Mouse (Mus musculus) induced T-regulatory cell, adult 2 months (primary cell): ENCODE data around the gene Tcirg1.

Experiments
- DNase-seq: peaks from one replicate; pipeline ENCODE4 v3.0.0-alpha.2; 2012; ENCODE audit warnings: low read depth

Gene Tcirg1

DNA sequence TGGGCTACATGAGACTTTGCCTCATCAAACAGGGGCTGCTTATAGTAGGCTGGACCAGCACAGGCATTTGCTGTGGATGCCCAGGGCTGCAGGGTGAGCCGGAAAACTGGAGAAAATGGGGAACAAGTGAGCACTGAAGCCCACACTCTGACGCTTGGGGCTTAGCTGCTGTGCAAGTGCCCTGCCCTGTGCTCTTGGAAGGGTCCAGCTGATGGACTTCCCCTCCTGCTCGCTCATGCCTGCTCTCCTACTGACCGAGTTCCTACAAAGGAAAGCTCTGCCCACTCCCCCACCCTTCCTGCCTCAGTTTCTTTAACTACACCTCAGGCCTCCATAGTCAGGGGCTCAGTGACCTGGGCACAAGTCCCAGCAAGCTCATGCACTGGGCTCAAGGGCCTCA is 21.1 kb upstream of the Tcirg1 start:
- no peak for DNase-seq

DNA sequence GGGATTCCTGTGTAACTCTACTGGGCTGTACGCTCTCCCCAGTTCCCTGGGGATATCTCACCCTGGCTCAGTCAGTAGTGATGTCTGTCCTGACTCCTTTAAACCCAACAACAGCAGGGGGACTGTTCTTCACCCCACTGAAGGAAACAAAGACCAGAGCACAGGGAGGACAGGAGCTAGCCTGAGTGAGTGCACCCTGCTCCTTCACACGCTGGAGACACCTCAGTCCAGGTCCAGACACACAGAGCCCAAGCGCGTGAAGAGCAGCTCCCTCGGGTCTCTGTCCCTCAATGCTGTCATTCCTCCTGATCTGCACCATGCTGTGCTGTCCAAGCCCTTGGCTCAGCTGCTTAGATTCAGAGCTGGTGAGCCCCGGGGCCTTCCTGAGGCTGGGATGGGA is 19.8 kb upstream of the Tcirg1 start:
- DNase-seq: no peak

DNA sequence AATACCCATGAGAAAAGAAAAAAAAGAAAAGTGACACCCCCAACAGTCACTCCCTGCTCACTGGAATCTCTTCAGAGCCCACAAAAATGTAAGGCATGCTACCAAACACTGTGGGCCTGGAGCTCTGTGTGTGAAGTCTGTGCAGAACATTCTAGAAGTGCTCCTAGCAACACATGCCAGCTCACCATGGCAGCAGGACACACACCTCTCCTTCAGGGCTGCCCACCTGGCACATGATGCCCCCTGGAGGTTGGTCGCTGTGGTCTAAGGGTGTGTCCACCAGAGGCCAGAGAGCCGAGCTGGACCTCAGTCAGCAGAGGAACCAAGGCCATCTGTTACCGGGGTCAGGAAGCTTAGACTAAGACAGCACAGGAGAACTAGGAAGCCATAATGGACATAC is 19.3 kb upstream of the Tcirg1 start:
- DNase-seq: no peak

DNA sequence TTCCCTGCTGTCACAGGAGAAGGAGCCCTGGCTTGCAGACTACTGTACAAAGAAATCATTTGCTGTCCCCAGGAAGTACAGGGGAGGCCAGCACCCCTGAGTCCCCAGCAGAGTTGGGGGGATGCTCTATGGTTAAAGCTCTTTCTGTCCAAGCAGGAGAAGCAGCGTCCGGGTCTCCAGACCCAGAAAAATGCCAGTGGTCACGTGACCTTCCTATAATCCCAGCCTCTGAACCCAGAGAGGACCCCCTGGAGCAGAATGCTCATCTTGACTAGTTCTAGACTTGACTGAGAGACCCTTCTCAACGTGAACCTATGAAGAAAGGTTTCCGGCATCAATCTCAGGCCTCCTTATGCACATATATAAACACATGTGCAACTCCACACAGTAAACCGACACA is 18.9 kb upstream of the Tcirg1 start:
- no peak for DNase-seq

DNA sequence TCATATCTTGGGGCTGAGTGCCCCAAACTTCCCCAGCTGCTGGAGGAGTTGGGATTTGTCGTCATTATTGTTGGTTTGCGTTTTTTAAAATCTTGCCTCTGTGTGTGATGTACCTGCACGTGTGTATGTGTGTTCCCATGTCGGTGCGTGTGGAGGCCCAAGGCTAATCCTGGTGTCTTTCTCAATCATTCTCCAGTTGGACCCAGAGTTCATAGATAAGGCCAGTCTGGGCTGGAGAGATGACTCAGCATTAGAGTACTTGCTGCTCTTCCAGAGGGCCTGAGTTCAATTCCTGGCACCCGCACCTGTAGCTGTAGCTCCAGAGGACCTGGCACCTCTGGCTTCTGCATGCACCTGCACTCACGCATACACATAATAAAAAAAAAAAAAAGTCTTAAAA is 17.9 kb upstream of the Tcirg1 start:
- no peak for DNase-seq

DNA sequence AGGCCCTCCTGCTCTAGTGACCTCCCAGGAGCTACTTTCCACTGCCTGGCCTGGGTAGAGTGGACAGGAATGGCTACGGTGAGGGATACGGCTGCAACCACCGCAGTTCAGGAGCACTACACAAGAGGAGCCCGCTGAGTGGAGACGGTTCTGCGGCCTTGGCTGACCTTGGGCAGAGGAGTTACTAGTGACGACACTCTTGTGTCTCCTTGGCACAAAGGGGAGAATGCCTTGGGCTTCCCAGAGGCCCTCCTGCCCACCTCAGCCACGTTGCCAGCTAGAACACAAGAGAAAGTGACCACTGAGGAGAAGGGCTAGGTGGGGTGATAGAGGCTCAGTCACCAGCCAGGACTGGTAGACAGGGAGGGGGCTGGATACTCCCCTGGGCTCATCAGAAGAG is 17.3 kb upstream of the Tcirg1 start:
- DNase-seq: no peak

DNA sequence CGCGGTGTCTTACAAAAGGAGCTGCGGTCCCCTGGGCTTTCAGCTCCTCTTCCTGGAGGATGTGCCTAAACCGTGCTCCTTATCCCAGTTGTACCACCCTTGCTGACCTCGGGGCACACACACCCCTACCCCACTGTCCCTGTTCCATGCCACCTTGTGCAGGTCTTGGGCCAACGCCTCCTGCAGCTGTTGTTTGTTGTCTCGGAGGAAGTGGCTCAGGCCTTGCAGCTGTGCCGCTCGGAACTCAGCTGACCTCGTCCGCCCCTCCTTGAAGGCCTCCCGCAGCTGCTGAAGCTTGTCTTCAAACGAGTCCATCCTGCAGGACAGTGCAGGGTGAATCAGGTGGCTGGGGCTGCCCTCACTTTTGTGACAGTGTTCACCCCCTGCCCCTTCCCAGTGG is 16.7 kb upstream of the Tcirg1 start:
- no peak for DNase-seq

DNA sequence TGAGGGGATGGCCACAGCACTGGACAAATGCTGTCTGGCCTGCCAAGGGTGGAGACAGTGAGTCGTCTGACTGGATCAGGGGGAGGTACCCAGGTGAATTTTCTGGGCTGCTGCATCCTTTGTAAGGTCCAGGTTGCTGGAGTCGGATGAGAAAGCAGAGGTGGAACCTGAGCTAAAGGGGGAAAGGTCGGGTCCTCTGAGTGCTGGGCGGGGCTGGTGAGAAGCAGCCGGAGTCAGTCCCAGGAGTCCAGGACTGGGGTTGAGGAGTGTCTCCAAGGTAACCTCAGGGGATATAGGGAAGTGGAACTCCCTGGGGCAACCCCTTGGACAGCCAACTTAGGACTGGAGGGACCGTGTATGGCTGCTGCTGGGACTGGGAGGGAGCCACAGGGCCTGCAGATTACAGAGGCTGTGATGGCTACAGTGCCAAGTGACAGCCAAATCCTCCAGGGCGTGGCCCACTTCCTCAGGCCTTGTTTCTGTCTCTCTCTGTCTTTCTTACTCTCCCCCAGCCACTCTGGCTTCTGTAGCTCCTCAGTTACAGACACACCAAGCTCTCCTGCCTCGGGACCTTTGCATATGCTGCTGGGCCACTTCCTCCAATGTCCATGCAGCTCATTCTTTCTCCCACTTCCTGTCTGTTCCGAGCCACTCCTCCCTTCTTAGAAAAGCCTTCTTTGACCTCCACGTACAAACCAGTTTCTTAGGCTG is 15.9 kb upstream of the Tcirg1 start:
- no peak for DNase-seq

DNA sequence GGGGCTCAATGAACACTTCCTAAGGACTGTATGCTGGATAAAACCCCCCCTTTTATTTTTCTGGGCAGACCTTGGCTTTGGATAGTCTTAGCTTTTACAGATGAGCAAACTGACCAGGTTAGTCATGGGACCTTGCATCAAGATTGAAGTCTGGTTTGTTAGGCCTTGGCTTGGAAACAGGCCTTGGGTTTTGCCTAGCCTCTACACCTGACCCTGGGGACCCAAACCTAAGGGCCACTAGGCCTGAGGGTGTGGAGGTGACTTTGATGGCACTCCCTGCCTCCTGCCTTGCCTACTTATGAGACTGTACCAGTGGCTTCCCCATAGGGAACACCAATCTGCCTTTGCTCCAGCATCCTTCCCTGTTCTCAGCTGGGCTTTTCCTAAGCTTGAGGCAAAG is 13.0 kb upstream of the Tcirg1 start:
- DNase-seq: no peak

DNA sequence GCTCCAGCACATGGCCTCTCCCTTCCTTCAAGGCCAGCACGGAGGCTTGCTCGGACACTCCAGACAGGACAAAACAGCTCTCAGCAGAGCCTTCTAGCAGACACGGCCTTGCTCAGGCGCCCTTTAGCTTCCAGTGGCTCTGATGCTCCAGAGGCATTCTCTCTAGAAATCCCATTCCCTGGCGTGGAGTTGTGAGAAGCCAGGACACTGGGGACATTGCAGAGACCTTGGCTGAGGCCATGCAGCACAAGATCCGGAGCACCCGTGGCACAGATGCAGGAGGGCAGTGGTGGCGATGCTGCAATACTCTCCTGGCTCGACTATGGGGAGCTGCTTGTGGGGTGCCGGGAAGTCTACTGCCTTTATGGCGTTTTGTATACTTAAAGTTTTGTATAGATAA is 9.8 kb upstream of the Tcirg1 start:
- no peak for DNase-seq

DNA sequence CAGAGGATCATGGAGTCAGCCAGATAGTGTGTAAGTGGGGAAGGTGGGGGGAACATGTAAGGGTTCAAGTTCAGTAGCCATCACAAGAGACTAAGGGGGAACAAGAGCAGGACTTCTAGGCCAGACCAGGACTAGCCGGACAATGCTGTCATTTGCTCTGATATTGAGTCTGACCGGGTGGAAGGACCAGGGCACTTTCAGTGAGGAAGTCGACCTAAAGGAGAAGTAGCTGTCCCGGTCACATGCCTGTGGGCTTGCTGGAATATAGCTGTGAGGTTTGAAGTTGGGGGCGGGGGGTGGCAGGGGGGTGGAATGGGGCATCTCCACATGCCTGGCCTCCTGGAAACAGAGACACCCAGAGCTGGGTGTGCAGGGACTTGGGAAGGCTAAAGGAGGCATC is 7.6 kb upstream of the Tcirg1 start:
- DNase-seq: no peak

DNA sequence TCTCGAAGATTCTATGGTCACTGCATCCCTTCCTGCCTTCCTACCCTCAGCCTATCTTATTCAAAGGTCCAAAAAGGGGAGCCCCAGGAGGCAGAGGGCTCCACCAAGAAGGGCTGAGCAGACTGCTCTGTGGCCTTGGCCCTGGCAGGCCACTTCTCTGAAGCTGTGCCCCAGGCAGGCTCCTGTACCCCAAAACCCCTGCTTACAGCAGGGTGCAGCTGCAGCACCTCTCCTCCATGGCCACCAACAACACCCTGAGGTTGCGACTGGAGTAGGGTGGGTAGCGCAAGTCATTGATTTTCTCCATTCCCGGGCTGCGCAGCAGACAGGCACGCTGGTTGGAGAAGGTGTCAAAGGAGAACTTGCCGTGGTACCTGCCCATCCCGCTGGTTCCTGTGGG is 6.8 kb upstream of the Tcirg1 start:
- no peak for DNase-seq

DNA sequence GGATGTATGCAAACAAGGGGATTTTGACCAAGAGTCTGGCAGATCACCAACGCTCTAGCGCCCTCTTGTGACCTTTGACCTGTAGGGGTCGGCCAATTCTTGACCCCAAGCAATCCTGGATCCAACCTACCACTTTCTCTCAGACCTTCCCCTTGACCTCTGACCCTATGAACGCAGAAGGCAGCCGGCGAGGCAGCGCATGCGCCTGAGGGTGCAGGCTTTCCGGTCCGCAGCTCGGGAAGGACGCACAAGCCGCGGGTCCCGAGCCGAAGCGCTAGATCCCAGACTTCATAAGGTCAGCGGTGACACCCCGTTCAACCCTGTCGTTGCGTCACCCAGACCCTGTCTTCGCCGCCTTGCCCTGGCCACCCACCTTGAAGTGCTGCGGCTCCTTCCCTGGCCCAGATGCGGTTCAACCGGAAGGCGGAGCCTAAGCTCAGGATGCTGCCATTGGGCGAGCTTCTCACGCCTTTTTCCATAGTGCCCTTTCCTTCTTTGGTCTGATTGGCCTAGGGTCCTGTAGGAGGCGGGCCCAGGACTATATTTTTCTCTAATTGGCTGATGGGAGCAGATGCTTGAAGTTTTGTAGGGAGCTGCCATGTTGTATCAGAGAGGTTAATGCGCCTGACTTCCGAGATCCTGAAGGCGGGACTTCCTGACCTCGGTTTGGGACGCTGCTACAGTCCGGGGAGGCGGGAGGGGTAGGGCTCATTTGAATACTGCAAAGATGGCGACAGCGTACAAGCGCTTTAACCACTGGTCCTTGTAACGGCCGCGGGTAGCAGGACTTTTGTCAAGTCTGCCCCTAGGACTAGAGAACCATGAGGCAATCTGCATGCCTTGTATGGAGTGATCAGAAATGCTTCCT is 5.6 kb upstream of the Tcirg1 start, which contains the start of gene Ndufs8:
TSS of gene Ndufs8 (minus strand) at position 438 of the 868 bp plus-strand sequence.
- peak; percentile 98 for DNase-seq

DNA sequence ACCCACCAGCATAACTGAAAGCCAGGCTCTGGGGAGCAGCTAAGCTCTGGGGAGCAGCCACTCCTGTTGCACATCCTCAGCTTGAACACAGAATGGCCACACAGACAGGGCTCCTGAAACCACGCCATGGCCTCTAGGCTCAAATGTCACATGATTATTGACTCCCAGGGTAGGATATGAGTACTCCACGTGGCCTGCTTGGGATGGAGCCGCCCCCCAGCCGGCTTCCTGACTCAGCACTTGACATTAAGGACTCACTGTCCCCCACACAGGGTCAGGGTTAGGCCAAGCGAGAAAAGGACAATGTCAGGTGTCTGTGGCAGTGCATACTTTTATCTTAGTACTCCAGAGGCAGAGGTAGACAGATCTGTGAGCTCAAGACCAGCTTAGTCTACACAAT is 3.3 kb upstream of the Tcirg1 start:
- no peak for DNase-seq

DNA sequence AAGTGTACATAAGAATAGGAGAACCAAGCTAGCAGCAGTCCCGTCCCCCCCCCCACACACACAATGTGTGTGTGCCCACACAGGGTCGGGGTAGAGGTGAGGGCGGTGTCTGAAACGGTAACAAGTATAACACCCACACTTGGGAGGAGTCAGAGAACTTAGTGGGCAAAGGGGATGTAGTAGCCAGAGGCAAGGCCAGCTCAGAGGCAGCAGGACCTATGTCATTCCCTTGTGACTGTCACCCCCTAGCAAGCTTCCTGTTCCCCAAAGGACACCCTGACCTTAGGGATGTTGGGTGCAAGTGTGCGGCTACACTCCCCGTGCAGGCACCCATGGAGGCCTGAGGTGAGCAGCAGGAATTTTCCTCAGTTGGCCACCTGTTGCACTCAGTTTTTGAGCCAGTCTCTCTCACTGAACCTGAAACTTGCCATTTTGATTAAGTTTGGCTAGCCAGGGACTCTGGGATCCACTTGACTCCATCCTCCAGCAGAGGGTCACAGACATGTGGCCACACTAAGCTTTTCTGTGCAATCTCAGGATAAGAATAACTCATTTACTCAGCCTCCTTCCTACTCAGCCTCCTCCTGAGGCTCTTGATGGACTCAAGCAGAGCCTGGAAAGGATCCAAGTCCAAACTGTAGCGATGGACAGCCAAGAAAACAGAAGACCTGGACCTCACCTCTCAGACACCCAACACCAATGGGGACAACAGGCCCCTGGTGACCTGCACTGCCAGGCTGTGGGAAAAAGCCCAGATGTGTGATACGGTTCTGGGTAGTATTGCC is 1.1 kb upstream of the Tcirg1 start:
- peak; percentile 12 for DNase-seq

DNA sequence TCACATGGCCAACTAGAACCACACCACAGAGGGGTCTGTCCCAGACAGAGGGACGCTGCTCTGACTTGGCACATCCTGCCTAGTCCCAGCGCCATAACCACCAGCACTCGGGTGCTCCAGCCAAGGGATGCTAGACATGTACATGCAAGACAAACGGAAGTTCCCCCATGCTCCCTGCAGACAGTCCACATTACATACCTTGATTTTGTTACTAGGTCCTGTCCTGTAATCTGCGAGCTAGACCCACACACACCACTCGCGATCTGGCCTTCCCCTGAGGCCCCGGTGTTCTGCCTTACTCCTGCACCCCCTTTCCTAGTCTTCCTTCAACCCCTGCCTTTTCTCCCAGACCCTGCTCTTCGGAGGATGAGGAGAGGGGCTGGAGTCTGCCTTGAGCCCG is 607 bp downstream of the Tcirg1 start:
- peak; percentile 58 for DNase-seq

DNA sequence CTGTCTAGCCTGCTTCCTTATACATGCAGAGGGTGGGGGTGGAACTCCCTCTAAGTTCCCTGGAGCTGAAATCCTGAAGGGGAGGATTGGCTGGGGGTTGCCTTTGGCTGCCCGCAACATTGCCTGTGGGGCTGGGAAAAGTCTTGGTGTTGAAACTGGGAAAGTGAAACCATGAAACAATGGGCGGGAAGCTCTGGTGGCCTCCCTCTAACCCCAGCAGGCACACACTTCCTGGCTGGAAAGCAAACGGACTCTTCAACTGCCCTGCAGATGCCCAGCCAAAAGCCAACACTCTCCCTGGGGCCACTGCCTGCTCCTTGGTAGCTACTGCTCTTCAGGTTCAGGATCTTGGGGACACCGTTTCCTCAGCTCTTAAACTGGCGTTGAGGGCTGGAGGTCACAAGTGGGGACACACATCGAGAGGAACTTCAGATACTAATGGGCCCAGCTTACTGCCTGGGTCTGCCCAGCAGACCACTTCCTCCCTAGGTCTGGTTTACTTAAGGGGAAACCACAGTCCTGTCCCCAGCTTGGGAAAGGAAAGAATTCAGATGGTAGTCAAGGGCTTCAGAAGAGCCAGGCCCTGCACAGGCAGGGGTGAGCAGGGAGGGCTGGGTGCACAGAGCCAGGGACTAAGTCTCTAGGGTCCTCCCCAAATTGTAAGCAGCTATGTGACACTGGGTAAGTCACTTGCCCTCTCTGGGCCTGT is 1.5 kb downstream of the Tcirg1 start:
- peak; percentile 52 for DNase-seq

DNA sequence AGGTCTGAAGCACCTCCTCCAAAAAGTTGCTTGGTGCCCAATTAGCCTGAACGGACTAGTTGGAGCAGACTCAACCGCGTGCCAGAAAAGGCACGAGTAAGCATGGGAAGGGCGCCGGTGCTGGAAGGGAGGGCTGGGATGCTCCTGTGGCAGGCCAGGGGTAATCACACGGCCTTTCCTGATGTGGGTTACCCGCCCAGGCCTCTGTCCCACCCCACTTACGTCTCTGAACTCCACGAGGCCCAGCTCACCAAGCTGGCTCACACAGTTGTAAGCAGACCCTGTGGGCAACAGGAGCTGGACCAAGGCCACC is 2.6 kb downstream of the Tcirg1 start:
- no peak for DNase-seq

DNA sequence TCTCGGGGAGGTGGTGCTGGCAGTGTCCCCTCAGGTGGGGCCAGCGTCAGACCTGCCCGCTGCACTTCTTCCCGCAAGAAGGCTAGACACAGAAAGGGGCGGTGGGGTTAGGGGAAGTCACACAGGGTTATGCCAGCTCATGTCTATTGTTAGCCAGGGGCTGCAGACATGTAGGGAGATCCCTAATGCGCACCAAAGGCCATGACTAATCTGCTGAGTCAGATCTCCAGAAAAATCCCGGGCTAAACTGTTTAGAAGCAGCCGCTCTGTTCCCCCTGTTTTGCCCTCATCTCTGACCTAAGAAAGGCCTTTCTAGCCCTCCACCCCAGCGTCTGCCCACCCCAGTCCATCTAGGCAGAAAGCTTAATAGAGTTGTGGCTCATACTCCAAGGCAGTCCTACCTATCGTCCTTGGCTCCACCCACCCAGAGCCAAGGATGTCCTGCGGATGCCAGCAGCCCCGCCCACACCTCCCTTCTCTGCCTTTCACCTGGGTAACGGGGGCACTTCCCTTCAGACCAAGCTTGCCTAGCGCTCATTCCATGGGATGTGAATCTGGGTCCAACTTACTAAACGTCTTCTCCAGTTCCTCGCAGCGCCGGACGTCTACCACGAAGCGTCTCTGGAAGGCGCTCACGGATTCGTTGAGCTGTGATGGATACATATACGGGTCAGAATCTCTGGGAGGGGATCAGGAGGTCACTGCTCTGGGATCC is 3.1 kb downstream of the Tcirg1 start:
- DNase-seq: no peak

DNA sequence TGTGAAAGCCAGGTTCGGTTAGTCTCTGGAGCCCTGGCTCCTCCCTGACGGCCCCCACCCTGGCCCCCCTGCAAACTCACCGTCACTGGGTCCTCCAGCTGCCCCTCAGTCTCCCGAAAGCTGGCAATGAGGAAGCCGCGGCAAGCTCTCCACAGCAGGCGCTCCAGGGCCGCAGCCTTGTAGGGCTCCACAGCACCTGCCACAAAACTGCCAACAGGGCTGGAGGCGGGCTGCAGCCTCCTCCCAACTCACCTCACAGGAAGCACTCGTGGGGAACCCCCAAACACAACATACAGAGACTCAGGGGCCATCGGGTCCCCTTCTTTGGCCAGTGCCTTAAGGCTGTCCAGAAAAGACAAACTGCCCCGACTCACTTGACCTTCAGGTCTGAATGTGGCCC is 4.0 kb downstream of the Tcirg1 start:
- DNase-seq: no peak

DNA sequence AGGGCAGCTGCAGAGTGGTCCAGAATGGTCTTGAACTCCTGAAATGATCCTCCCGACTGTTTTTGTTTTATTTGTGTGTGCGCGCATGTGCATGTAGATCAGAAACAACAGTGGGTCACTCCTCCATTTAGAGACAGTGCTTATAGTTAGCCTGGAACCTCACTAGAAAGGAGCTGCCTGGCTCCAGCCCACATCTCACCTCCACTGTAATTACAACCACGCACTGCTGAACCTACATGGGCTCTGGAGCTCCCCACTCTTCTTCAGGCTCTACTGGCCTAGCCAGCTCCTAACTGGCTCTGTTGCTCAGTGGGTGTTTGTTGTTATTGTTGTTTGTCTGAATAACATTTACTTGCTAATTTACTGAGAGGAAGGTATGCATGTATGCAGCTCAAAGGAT is 7.3 kb downstream of the Tcirg1 start:
- no peak for DNase-seq

DNA sequence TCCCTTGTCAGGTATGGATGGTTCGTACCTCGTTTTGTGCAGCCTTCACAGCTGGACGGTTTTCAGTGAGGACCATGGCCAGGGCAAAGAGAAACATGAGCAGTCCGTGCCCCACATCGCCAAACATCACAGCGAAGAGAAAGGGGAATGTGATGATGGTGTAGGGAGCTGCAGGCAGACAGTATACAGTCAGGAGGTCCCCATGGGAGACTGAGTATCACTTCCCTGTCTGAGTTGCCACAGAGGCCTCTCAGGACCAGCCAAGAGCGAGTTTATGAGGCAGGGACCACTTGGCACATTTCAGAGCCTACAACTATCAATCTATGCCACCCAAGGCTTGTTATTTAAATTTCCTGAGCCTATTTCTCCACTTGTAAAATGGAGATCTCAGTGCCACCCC is 8.0 kb downstream of the Tcirg1 start:
- DNase-seq: no peak
